Mouse (Mus musculus) ES-Bruce4 (cell line): ENCODE measurements around the gene Il3ra.

Experiments
- CTCF ChIP-seq: IDR thresholded peaks from one replicate; pipeline ENCODE4 v1.8.1; 2011; ENCODE audit warnings: low read depth, low read length
- POLR2A ChIP-seq: IDR thresholded peaks from one replicate; pipeline ENCODE4 v1.8.1; 2011; ENCODE audit warnings: low read length; ENCODE audit not compliant: insufficient read depth

DNA sequence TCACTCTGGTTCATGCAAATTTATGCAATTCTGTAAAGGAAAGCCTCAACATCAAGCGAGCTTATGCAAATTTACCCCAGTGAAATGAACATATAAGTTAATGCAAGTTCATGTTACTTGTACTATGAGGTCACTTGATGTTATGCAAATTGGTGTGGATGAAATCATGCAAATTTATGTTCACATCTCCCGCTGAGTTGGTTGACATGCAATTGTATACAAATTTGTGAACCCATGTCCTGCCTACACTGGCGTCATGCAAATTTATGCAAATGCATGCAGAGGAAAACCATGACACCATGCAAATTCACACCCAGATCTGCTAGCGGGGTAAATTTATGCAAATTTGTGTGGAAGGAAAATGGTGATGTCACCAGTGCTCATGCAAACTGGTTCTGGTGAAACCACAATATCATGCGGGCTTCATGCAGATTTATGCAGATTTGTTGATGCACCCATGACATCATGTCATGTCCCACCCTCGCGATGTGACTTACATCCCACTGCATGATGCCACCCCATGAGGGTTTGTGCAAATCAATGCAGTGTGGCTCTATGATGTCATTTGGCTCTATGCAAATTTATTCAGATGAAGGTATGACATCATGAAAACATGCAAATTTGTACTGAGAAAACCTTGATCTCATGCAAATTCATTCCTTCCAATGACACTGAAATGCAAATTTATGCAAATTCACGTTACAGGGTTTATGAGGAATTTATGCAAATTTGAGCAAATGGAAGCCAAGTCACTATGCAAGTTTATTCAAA, 7.8 kb downstream of the Il3ra start:
- TF ChIP-seq CTCF, result no peak
- no peak for TF ChIP-seq POLR2A
